Mouse (Mus musculus) bone marrow, adult 2 months (tissue): ENCODE data around the gene Sh2d5.

Experiments
- CTCF ChIP-seq: fragments of 200-500 bp; IDR thresholded peaks from 2 replicates; pipeline ENCODE4 v1.5.1; 2011; ENCODE audit warnings: low read length, control low read depth; ENCODE audit not compliant: control insufficient read depth, insufficient read depth
- POLR2A ChIP-seq: fragments of 200-500 bp; IDR thresholded peaks from 2 replicates; pipeline ENCODE4 v1.6.1; 2011; ENCODE audit warnings: low read depth, mild to moderate bottlenecking, control low read depth, low read length, borderline replicate concordance; ENCODE audit not compliant: control insufficient read depth

DNA sequence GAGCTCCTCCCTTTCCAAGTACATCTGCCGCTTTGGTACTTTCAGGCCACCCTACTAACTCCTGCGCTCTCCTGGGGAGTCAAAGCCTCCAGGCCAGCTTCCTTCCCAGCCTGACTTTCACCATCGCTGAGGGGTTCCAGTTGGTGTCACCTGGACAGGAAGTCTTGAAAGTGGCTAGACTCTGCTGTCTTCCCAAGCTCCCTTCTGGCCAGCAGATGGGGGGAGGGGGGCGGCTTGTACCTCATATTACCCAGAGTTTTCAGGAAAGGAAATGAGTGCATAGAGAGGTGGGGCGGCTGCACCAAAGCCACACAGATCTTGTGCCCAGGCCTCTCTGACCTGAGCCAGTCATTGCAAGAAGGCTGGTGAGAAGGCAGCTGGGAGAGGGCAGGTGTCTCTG is 2.0 kb downstream of the Sh2d5 start:
- TF ChIP-seq CTCF = no peak
- no peak for TF ChIP-seq POLR2A
